Mouse (Mus musculus) brain, embryonic 14.5 days (tissue): ENCODE results near the gene Trem3.

Experiments used
- CTCF ChIP-seq: fragments of 200-500 bp; IDR thresholded peaks from 2 replicates; pipeline ENCODE4 v1.5.1; 2012; ENCODE audit warnings: inconsistent platforms, mild to moderate bottlenecking, moderate library complexity, borderline replicate concordance; ENCODE audit not compliant: insufficient read depth, insufficient read length; ENCODE audit errors: extremely low read depth
- POLR2A ChIP-seq: fragments of 200-500 bp; IDR thresholded peaks from 2 replicates; pipeline ENCODE4 v1.6.1; 2012; ENCODE audit warnings: mild to moderate bottlenecking, inconsistent platforms, borderline replicate concordance; ENCODE audit not compliant: poor library complexity, insufficient read depth, insufficient read length, severe bottlenecking; ENCODE audit errors: extremely low read depth

DNA sequence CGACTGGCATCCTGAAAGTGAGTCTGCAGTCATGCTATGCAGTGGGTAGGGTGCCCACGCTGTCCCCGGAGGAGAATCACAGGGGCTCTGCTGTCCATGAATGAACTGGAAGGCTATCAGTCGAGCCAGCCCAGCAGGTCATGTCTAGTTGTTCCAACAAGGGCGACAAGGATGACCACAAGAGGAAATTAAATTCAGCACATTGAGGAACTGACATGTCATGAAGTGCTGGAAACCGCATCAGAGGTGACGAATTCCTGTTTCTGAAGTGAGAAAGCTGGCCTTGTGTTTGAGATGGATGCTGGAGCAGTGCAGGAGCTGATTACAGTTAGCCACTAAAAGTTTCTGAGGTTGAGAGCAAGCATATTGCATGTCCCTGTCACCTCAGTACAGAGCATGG is 16.9 kb upstream of the Trem3 start:
- TF ChIP-seq CTCF, result no peak
- TF ChIP-seq POLR2A, result no peak
